Mouse (Mus musculus) T-helper 17 cell (primary cell): ENCODE measurements around the gene Idh3a.
"Not testable (repeated sequence)": the region's sequence is repeated elsewhere in the genome, so short reads cannot be mapped to it uniquely, and the experiment has no call there.

Source experiments
- in situ Hi-C, 2 experiments: fragments of 300-600 bp; cut with MboI, MseI; formaldehyde crosslinking; loops; 1 replicate in 1 of 2; 2 replicates in 1 of 2; pipeline ENCODE4 v1.15.1; 2025; ENCODE audit warnings: high pct_unique_total_duplicates in 2 of 2

Idh3a gene

DNA sequence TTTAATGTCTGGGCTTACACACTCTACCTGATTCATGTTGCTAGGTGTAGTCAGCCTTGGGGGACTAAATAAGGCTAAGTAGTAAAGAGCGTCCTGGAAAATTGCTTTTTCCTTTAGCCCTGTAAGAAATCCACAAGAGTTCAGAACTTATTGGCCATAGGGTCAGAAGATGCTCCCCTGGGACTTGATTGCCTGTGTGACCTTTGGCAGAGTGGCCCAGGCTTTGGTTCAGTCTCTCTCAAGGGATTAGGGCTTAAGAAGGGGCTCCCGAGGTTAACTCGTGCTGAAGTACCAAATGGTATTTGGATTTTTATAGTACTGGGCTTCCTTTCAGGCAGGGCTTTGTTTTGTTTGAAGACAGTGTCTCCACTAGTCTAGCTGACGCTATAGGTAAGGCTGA lies 1.7 kb downstream of the Idh3a start:
- in situ Hi-C loops = loop anchor here in 1 of 2 experiments (10.0 kb wide), 1 partner anchor 277 kb away; the partner anchor contains the start of gene Ireb2

DNA sequence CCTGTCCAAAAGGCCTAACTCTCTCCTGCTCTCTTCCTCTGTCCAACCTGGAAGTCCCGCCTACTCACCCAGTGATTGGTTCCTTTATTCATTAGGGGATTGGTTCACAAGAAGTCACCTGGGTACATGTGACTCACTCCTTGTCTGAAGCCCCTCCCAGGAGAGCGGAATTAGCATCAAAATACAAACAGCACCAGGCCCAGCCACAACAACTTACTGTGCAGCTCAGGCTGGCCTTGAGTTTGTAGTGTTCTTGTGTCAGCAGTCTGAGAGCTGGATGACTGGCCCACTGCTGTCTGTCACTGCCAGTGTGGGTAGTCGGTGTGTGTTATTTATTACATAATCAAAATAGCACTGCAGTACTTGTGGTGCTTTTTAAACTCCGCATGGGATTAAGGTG lies 7.5 kb downstream of the Idh3a start:
- in situ Hi-C loops = not testable (repeated sequence)

- in situ Hi-C loops = no loop called here
Observed at GRCm38 (mm10) chr9:54596752-54597465, 10.8 kb downstream of the Idh3a start.

- in situ Hi-C loops = no loop called here
Observed at GRCm38 (mm10) chr9:54602386-54602785, 16.3 kb downstream of the Idh3a start.

DNA sequence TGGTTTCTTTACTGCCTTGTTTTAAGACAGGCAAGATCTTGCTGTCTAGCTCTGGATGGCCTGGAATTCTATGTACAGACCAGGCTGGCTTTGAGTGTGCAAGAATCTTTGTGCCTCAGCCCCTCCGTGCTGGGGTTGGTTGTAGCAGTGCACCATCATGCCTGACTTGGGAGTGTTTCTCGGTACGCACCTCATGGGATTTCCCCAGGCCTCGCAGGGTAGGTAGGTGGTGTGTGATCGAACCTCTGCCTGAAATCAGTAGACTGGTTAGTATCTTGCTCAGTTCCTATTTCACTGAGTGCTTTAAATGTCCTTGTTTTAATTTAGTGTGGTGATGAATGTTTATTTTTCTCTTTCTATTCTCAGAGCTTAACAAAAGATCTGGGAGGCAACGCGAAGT lies 16.8 kb downstream of the Idh3a start:
- in situ Hi-C loops = no loop called here

GRCm38 (mm10) chr9:54604131-54604654 lies 18.1 kb downstream of the Idh3a start:
- in situ Hi-C loops = no loop called here

- in situ Hi-C loops = loop anchor here in 1 of 2 experiments (5.0 kb wide), 1 partner anchor 168 kb away; no protein-coding TSS in a partner anchor
Observed at GRCm38 (mm10) chr9:54604886-54605285, 18.8 kb downstream of the Idh3a start.

GRCm38 (mm10) chr9:54612781-54613191 lies 26.7 kb downstream of the Idh3a start:
- in situ Hi-C loops = no loop called here

DNA sequence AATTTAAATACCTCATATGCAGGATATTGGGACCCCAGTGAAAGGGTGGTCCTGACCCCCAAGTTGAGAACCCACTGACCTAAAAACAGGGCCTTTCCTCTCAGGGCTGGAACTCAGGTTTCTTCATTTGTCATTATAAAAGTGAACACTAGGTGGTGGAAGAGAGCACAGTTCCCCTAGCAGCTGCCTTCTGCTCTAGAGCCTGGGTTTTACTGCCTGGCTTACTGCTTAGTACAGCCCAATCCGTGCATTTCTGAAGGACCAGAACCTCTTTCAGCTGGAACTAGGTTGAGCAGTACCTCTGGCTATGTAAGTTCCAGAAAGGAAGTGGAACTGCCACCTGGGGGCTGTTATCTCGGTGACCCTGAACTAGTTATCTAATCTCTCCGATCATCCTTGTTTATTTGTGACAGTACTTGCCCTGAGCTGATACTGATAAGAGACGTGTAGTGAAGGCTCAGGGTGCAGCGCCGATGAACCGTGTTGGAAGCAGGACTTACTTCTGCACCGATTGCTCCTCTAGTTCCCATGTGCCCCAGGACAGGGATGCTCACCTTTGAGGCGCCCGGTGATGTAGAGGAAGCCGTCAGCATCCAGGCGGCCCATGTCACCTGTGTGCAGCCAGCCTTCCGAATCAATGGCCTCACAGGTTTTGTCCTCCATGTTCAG lies 28.2 kb downstream of the Idh3a start:
- in situ Hi-C loops = no loop called here

DNA sequence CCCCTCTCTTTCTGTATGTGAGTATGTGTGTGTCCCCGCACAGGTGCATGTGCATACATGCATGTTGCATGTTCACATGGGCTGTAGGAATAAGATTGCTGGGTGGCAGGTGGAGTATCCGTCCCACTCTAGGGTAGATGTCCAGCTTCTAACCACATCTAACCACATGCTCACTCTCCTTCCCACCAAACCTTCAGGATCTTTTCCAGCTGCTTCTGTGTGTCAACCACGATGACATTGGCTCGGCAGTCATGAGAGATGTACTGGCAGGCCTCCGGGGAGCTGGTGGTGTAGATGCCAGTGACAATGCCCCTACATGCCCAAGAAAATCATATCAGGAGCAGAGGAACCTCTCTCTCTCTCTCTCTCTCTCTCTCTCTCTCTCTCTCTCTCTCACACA lies 41.1 kb downstream of the Idh3a start:
- in situ Hi-C loops = loop anchor here (5.0 to 25.0 kb wide), 2 partner anchors 50 to 440 kb away; no protein-coding TSS in a partner anchor

DNA sequence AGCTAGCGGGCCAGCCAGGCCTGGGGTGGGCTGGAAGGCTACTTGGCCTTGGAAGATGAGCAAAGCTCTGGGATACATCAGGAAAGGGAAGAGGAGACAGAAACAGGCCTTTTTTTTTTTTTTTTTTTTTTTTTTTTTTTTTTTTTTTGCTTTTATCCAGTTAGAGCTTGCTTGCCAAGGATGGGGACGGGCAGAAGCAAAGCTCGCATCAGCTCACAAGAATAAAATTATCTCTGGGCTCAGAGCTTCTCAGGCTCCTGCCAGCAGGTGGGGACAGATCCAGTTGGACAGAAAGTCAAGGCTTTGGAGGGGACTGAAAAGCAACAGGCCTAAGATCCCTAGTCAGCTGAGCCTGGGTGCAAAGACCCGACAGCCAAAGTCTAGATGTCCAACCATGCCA lies 42.6 kb downstream of the Idh3a start:
- in situ Hi-C loops = loop anchor here (5.0 to 25.0 kb wide), 2 partner anchors 49 to 441 kb away; no protein-coding TSS in a partner anchor

- in situ Hi-C loops = loop anchor here (5.0 to 25.0 kb wide), 2 partner anchors 48 to 442 kb away; no protein-coding TSS in a partner anchor
Observed at GRCm38 (mm10) chr9:54629613-54630261, 43.6 kb downstream of the Idh3a start.

GRCm38 (mm10) chr9:54630905-54631304 lies 44.8 kb downstream of the Idh3a start:
- in situ Hi-C loops = loop anchor here in 1 of 2 experiments (25.0 kb wide), 1 partner anchor 444 kb away; no protein-coding TSS in a partner anchor

- in situ Hi-C loops = loop anchor here in 1 of 2 experiments (25.0 kb wide), 1 partner anchor 446 kb away; no protein-coding TSS in a partner anchor
Observed at GRCm38 (mm10) chr9:54633401-54633800, 47.3 kb downstream of the Idh3a start.

GRCm38 (mm10) chr9:54637510-54638314 lies 51.6 kb downstream of the Idh3a start:
- in situ Hi-C loops = loop anchor here in 1 of 2 experiments (25.0 kb wide), 1 partner anchor 450 kb away; no protein-coding TSS in a partner anchor

- in situ Hi-C loops = loop anchor here in 1 of 2 experiments (25.0 kb wide), 1 partner anchor 452 kb away; no protein-coding TSS in a partner anchor
Observed at GRCm38 (mm10) chr9:54639192-54639591, 53.1 kb downstream of the Idh3a start.

DNA sequence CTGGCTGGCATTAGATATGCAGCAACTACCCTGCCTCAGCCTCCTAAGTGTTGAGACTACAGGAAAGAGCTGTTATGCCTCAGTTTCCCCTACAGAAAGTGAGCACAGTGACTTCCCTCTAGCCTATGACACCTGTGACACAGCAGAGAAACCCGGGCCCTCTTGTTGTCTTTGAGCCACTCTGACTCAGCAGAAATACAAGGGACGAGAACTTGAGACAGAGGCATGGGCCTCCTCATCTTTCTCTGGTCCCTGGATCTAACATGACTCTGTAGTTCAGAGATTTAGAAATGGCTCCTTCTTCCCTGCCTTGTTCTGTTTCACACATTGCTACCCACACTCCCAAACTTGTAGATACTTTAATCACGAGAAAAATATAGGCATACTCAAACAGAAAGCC lies 55.4 kb downstream of the Idh3a start:
- in situ Hi-C loops = loop anchor here in 1 of 2 experiments (25.0 kb wide), 1 partner anchor 454 kb away; no protein-coding TSS in a partner anchor

GRCm38 (mm10) chr9:54642149-54642548 lies 56.0 kb downstream of the Idh3a start:
- in situ Hi-C loops = loop anchor here in 1 of 2 experiments (25.0 kb wide), 1 partner anchor 455 kb away; no protein-coding TSS in a partner anchor

DNA sequence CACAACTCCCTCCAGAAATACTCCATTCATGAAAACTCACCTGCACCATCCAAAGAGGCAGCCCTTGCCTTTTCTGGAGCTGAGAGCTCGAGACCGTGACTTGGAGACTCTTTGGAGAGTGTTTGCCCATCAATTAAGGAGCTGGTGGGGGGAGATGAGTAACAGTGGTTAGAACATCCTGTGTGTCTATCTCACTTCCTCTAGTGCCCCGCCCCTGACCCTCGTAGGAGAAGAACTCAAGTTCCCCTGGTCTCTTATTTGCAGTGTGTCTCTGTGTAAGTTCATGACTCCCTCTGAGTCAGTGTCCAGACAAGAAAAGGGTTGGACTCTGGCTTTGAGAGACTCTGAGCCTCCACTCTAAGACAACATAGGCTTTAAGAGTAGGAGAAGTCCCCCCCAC lies 56.4 kb downstream of the Idh3a start:
- in situ Hi-C loops = loop anchor here in 1 of 2 experiments (25.0 kb wide), 1 partner anchor 455 kb away; no protein-coding TSS in a partner anchor

- in situ Hi-C loops = loop anchor here in 1 of 2 experiments (25.0 kb wide), 1 partner anchor 456 kb away; no protein-coding TSS in a partner anchor
Observed at GRCm38 (mm10) chr9:54643179-54643578, 57.0 kb downstream of the Idh3a start.
